Mouse (Mus musculus): ENCODE data around the gene Gm14296. TPM values are rescaled to one million over a fixed set of nuclear protein-coding genes. Genes with fewer than 3 reads are reported as not detected.

Gene Gm14296
- polyA plus RNA-seq (2012; ENCODE audit: low replicate concordance): 0.15 and 0.22 TPM in 2 replicates

GRCm38 (mm10) chr2:176927709-176928108 is at the start of gene Gm14296:
TSS of gene Gm14296 (minus strand) at chr2:176927809.

Other genes starting within 250 kb of the Gm14296 start
- gene Gm14305, start 219.5 kb downstream of the Gm14296 start, polyA plus RNA-seq (2012; ENCODE audit: low replicate concordance): 0.31 and 0.63 TPM in 2 replicates
- gene Gm14295, start 129.2 kb downstream of the Gm14296 start, polyA plus RNA-seq (2012; ENCODE audit: low replicate concordance): 0.15 TPM in 1 of 2 replicates, not detected in the other
- not detected in 2 replicates for gene Gm14408, start 96.7 kb downstream of the Gm14296 start, polyA plus RNA-seq (2012; ENCODE audit: low replicate concordance)
- gene Gm14419, start 73.1 kb upstream of the Gm14296 start, polyA plus RNA-seq (2012; ENCODE audit: low replicate concordance): not detected in 2 replicates
- not detected in 2 replicates for gene Gm14401, start 146.5 kb upstream of the Gm14296 start, polyA plus RNA-seq (2012; ENCODE audit: low replicate concordance)